Mouse (Mus musculus) naive thymus-derived CD4-positive, alpha-beta T cell, adult 2 months (primary cell): ENCODE measurements around the gene Cyfip2.
"Not testable (repeated sequence)": the region's sequence is repeated elsewhere in the genome, so short reads cannot be mapped to it uniquely, and the experiment has no call there.

Experiments used
- DNase-seq: peaks from one replicate; pipeline ENCODE4 v3.0.0-alpha.2; 2011; ENCODE audit warnings: low read depth

Cyfip2 gene

GRCm38 (mm10) chr11:46185486-46185885 is 127.2 kb downstream of the Cyfip2 start:
- DNase-seq: no peak

GRCm38 (mm10) chr11:46184946-46185345 is 127.7 kb downstream of the Cyfip2 start:
- DNase-seq: no peak

GRCm38 (mm10) chr11:46182031-46182430 is 130.6 kb downstream of the Cyfip2 start:
- not testable (repeated sequence) for DNase-seq

GRCm38 (mm10) chr11:46177246-46178043 is 135.2 kb downstream of the Cyfip2 start:
- no peak for DNase-seq

GRCm38 (mm10) chr11:46176155-46176554 is 136.5 kb downstream of the Cyfip2 start:
- no peak for DNase-seq

GRCm38 (mm10) chr11:46172128-46172527 is 140.5 kb downstream of the Cyfip2 start:
- no peak for DNase-seq

- DNase-seq: no peak
Measured at GRCm38 (mm10) chr11:46169908-46170307, 142.8 kb downstream of the Cyfip2 start.

- DNase-seq: no peak
Measured at GRCm38 (mm10) chr11:46168506-46168905, 144.2 kb downstream of the Cyfip2 start.

- DNase-seq: no peak
Measured at GRCm38 (mm10) chr11:46165866-46166585, 146.6 kb downstream of the Cyfip2 start, which contains the start of gene Nipal4. Nipal4 (minus strand) TSS chr11:46166508.

- DNase-seq: no peak
Measured at GRCm38 (mm10) chr11:46157462-46157861, 155.2 kb downstream of the Cyfip2 start.

- no peak for DNase-seq
Measured at GRCm38 (mm10) chr11:46156945-46157344, 155.7 kb downstream of the Cyfip2 start.

GRCm38 (mm10) chr11:46146619-46147018 is 166.0 kb downstream of the Cyfip2 start:
- no peak for DNase-seq

GRCm38 (mm10) chr11:46145163-46145875 is 167.3 kb downstream of the Cyfip2 start:
- DNase-seq: no peak
